Mouse (Mus musculus): Measurements from ENCODE around the gene Hivep3. TPM values are rescaled to one million over a fixed set of nuclear protein-coding genes. Genes with fewer than 3 reads are reported as not detected.
A peak's percentile ranks its signal among the peaks of the same experiment; 100 is the strongest.

The Hivep3 gene
- polyA plus RNA-seq, 1 experiment from 2014 or later, result 19.0 TPM

DNA sequence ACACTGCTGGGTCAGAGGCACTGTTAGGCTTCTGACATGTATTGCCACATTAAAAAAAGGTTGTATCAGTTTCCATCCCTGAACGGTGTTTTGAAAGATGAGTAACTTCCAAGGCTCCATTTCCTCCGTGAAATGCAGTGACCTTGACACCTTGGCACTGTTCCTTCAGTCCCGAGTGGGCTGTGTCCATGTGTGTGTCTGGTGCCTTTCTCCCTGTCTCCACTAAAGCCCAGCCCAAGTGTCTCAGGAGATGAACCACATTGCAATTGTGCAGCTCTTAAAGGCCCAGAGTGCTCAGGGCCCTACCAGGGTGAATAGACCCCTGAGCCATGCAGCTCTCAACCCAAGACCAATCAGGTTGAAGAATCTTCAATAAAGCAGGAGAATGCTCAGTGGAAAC, 153.0 kb downstream of the Hivep3 start:
- 78% methylated on average over 3 of the region's 3 CpGs for WGBS
- no peak for ATAC-seq (replicated peaks)

DNA sequence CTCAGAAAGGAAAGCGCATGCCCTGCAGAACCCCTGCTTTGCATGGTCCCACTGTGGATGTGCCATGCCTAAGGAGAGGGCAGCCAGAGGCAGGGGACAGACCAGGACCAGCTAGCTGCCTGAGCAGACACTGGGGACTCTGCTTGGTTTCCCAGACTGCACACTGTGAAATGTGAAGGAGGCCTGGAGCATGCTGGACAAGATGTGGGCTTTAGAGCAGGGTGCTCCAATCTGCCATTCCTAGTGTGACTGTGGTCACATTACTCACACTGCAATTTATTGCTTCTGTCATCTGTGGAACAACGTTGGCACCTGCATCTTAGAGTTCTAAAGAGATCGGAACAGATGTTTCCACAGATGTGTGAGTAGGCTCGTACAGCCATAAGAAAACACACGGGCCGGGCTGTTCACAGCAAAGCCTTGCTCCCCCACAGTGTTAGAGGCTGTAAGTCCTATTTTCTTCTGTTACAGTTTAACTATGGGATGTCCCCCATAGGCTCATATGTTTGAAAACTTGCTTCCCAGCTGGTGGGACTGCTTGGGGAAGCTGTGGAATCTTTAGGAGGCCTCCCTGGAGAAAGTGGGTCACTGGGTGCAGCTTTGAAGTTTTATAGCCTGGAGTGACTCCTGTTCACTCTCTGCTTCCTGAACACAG, 154.1 kb downstream of the Hivep3 start:
- H3K4me1 ChIP-seq, result no peaks in the 10 kb centered on the region
- no peak overlapping the region for H3K4me3 ChIP-seq
- no peak for ATAC-seq (replicated peaks)
- WGBS, result 84% methylated on average over 6 of the region's 6 CpGs
- no peaks in the 10 kb centered on the region for H3K9me3 ChIP-seq
- H3K9ac ChIP-seq, result no peak overlapping the region
- H3K36me3 ChIP-seq (replicated peaks), result no peaks in the 10 kb centered on the region
- H3K27me3 ChIP-seq (replicated peaks), result no peaks in the 10 kb centered on the region
- H3K4me2 ChIP-seq, result no peak overlapping the region
- H3K27ac ChIP-seq, result no peak overlapping the region

More for the DNA sequence above, 153.0 kb downstream of the Hivep3 start:
- H3K4me1 ChIP-seq, result no peaks in the 10 kb centered on the region
- no peaks in the 10 kb centered on the region for H3K9me3 ChIP-seq
- no peak overlapping the region for H3K9ac ChIP-seq
- H3K27me3 ChIP-seq (replicated peaks), result no peaks in the 10 kb centered on the region
- H3K27ac ChIP-seq, result no peak overlapping the region
- no peak overlapping the region for H3K4me3 ChIP-seq
- no peaks in the 10 kb centered on the region for H3K36me3 ChIP-seq (replicated peaks)
- H3K4me2 ChIP-seq, result no peak overlapping the region

DNA sequence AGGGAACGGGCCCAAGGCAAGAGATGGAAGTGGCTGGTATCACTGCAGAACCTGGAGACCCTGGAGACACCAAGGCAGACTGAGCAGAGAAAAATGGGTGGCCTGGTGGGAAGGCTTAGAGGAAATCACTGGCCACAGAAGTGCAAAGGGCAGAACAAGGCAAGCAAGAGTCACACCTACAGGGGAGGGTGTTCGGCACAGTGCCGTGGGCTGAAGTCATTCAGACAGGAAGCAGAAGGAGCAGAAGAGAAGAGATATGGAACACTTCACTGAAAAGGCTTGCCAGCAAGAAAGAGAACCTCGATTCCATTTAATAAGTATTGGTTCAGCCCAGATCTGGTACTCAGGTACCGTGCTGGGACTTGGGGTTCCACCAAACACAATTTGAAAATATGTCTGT, 156.2 kb downstream of the Hivep3 start:
- Histone ChIP-seq H3K4me3 (no peak overlapping the region), H3K36me3 (replicated peaks) (no peaks in the 10 kb centered on the region), H3K4me2 (no peak overlapping the region), H3K9me3 (no peaks in the 10 kb centered on the region), H3K27ac (no peak overlapping the region), H3K9ac (no peak overlapping the region), H3K27me3 (replicated peaks) (no peaks in the 10 kb centered on the region), H3K4me1 (no peaks in the 10 kb centered on the region)
- 85% methylated on average over 5 of the region's 5 CpGs for WGBS
- ATAC-seq (replicated peaks), result no peak

DNA sequence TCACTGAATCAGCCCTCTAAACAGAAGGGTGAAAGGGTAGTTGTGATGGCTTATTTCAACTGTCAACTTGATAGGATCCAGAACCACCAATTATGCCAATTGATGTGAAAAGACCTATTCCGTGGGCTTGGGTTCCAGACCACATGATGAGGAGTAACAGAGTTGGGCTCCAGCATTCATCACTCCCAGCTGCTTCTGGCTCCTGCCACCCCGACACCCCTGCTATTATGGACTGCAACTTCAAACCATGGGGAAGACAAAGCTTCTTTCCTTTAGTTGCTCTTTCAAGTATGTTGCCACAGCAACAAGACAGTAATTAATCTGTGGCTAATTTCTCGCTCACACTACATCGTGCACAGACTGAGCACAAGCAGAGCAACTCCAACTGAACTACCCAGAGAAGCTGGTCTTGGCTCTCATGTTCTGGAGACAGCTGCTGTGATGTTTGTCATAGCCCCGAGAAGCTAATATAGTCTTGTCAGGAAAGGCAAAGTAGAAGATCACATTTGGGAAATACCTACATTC, 159.7 kb downstream of the Hivep3 start:
- Histone ChIP-seq H3K27me3 (replicated peaks) (no peaks in the 10 kb centered on the region), H3K4me1 (0 out of 2 replicates have a peak, but pooled peaks cover 2% of the 10 kb centered on the region), H3K4me3 (no peak overlapping the region), H3K4me2 (no peak overlapping the region), H3K9me3 (no peaks in the 10 kb centered on the region), H3K27ac (no peak overlapping the region), H3K36me3 (replicated peaks) (no peaks in the 10 kb centered on the region), H3K9ac (no peak overlapping the region)
- no peak for ATAC-seq (replicated peaks)
- WGBS, result 57% methylated on average over 5 of the region's 5 CpGs

DNA sequence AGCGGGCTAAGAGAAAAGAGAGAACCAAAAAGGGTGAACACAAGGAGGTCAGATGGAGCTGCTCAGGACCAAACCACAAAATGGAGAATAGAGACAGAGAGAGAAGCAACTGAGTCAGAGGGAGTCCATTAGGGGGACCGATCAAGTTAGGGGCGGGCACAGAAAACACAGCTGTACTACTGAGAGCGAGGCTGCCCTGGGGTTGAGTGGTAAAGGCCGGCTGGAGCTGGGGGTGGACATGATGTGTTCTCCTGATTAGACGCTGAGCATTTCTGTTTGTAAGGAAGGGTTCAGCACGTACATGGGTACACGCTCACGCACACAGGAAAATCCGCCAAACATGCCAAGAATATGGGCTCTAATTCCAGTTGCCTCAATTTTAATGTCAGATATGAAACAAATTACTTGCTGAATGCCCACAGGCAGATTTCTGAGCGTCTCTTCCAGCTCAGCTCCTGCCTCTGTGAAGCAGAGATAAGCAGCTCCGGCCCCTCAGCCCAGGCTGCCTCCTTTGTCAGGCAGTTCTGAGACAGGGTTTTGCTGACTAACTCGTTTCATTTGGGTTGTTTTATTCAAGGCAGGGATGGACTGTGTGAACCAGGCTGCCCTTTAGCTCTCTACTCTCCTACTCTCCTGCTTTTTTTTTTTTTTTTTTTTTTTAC, 161.3 kb downstream of the Hivep3 start:
- H3K4me3 ChIP-seq, result no peak overlapping the region
- peak overlapping the region; percentile 60 for H3K27ac ChIP-seq
- H3K4me2 ChIP-seq, result no peak overlapping the region
- H3K27me3 ChIP-seq (replicated peaks), result no peaks in the 10 kb centered on the region
- H3K36me3 ChIP-seq (replicated peaks), result no peaks in the 10 kb centered on the region
- no peak overlapping the region for H3K9ac ChIP-seq
- H3K4me1 ChIP-seq, result 0 out of 2 replicates have a peak, but pooled peaks cover 2% of the 10 kb centered on the region
- peak; percentile 91 for ATAC-seq (replicated peaks)
- 56% methylated on average over 13 of the region's 13 CpGs for WGBS
- no peaks in the 10 kb centered on the region for H3K9me3 ChIP-seq

DNA sequence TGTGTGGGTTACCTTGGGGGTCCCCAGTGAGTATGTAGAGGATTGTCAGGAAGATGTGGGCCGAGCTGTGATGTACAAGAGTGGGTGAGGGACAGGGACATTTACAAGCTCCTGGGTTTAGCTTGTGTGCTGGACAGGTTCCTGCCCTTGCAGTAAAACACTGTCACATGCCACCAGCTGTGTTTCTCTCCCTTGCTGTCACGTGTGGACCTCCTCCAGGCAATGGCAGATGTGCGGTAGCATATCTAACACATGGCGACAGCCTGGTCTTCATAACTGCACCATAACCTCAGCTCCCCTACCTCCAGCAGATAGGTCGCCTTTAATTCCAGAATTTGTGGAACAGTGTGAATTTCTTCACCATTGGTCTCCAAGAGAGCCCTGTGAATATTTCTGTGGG, 161.9 kb downstream of the Hivep3 start:
- H3K27ac ChIP-seq, result peak overlapping the region; percentile 60

DNA sequence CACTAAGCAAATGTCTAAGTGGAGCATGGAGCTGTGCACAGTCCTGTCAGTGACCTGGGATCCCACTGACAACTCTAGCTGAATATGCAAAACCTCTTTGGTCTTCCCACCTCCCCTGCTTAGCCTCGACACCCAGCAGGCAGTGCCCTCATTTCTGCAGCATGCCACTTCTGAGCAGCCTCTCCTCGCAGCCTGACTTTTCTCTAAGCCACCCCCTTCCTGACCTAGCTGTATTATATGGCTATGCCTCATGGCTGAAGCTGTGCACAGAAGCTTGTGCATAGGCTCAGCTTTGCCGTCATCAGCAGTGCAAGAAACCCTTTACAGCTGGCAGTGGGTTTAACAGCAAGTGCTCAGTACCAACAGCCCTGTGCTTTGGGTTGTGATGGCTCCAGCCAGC, 163.0 kb downstream of the Hivep3 start:
- no peak overlapping the region for H3K4me3 ChIP-seq
- H3K27ac ChIP-seq, result peak overlapping the region; percentile 60; the same call in 1 of the 2 replicates
- no peaks in the 10 kb centered on the region for H3K36me3 ChIP-seq (replicated peaks)
- H3K4me2 ChIP-seq, result no peak overlapping the region
- H3K4me1 ChIP-seq, result peaks cover 5% of the 10 kb centered on the region; the same call in 1 of the 2 replicates
- no peak for ATAC-seq (replicated peaks)
- H3K27me3 ChIP-seq (replicated peaks), result no peaks in the 10 kb centered on the region
- H3K9ac ChIP-seq, result no peak overlapping the region
- 54% methylated on average over 3 of the region's 3 CpGs for WGBS
- H3K9me3 ChIP-seq, result no peaks in the 10 kb centered on the region

More for the DNA sequence above, 161.9 kb downstream of the Hivep3 start:
- Histone ChIP-seq H3K4me2 (no peak overlapping the region), H3K27me3 (replicated peaks) (no peaks in the 10 kb centered on the region), H3K9ac (no peak overlapping the region), H3K9me3 (no peaks in the 10 kb centered on the region), H3K4me1 (0 out of 2 replicates have a peak, but pooled peaks cover 2% of the 10 kb centered on the region), H3K4me3 (no peak overlapping the region), H3K36me3 (replicated peaks) (no peaks in the 10 kb centered on the region)
- WGBS, result 60% methylated on average over 5 of the region's 5 CpGs
- peak; percentile 38; the same call in 1 of the 2 replicates for ATAC-seq (replicated peaks)

DNA sequence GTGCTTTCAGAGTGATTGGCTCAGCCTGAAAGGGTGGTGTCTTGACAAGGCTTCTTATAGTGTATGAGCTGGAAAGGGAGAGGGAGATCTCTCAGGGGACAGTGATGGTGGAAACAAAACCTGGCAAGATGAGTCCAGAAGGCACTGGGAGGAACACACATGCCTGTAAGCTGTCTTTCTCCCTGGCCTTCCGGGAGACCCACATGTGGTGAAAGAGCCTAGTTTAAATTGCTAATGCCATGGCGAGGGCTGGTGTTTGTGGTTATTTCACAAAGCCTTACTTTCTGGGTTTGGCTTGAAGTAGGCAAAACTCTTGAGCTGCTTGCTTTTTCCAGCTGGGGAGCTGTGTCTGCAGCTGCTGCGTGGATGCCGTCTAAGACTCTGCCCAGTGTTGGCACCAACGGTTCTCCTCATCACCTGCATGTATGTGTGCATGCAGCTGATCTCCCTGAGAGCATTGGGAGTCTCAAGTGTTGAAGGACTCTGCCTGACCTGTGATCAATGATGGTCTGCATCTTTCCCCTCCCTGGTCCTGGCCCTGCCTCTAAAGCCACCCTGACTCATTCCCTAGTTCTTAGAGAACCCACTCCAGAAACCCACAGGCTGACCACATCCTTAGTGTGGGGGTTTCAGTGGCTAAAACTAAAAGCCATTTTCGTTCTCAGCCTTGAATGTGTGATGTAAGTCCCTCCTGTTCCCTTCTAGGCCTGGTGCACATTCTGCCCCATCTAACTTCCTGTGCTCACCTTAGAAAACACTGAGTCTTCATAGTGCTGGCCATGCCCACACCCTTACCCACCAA, 163.7 kb downstream of the Hivep3 start:
- no peaks in the 10 kb centered on the region for H3K36me3 ChIP-seq (replicated peaks)
- no peak overlapping the region for H3K9ac ChIP-seq
- H3K27me3 ChIP-seq (replicated peaks), result no peaks in the 10 kb centered on the region
- no peak for ATAC-seq (replicated peaks)
- H3K4me3 ChIP-seq, result no peak overlapping the region
- no peaks in the 10 kb centered on the region for H3K9me3 ChIP-seq
- H3K4me1 ChIP-seq, result peaks cover 11% of the 10 kb centered on the region
- WGBS, result 62% methylated on average over 6 of the region's 6 CpGs
- H3K27ac ChIP-seq, result no peak overlapping the region
- H3K4me2 ChIP-seq, result no peak overlapping the region

DNA sequence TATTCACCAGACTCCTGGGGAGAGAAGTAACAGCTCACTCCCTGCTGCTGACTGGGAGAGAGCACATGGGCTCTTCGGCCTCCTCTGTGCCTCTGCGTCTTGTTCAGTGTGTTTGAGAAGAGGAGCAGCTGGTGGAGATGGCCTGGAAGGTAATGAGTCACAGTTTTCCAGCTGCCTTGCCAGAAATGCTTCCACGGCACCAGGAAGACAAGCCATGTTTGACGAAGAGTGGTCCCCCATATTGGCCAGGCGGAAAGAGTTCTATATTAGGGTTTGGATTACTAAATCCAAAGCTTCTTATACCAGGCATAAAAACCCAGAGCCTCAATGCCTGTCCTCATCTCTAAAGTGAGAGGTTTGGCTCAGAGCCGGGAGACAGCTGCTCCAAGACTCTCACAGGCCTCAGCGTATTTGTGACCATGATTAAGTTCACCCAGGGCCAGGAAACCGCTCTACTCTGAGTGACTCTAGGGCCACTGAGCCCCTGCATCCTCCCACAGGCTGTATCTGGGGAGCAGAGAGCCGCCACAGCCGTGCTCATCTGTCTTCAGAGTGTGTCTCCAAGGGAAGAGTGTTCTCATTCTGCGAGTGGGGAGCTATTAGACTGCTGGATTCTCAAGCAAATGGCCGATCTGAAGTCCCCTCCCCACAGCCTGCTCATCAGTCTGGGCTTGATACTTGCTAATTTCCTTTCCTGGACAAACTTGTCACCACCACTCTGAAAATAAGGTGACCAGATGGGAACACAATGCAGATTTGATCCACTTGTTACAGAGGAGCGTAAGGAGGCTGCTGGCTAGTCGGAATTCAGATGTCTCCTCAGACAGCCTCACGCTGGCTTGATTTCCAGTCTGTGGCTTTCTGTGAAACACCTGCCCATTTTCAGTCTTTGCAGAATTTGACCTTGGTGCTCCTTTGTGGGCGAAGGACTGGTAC, 168.2 kb downstream of the Hivep3 start:
- Histone ChIP-seq H3K27ac (peak overlapping the region; percentile 39), H3K27me3 (replicated peaks) (no peaks in the 10 kb centered on the region), H3K9ac (no peak overlapping the region), H3K4me2 (no peak overlapping the region), H3K9me3 (no peaks in the 10 kb centered on the region), H3K36me3 (replicated peaks) (no peaks in the 10 kb centered on the region), H3K4me3 (no peak overlapping the region), H3K4me1 (peaks cover 9% of the 10 kb centered on the region)
- WGBS, result 59% methylated on average over 16 of the region's 16 CpGs
- peak; percentile 43 for ATAC-seq (replicated peaks)

DNA sequence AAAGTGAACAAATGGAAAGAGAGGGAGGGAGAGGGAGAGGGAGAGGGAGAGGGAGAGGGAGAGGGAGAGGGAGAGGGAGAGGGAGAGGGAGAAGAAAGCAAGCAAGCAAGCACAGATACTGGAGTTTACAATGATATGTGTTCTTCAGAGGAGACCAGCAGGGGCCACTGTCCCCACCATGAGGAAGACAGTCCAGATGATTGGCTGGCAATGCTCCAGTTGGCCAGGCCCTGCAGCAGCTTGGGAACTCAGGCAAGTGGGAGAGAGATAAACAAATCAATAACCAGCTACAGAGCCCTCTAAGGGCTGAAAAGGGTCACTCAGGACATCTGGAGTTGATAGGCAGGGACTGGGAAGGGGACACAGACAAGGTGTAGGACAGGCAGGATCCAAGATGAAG, 169.7 kb downstream of the Hivep3 start:
- Histone ChIP-seq H3K36me3 (replicated peaks) (no peaks in the 10 kb centered on the region), H3K4me1 (peaks cover 9% of the 10 kb centered on the region), H3K27me3 (replicated peaks) (no peaks in the 10 kb centered on the region), H3K9me3 (no peaks in the 10 kb centered on the region), H3K4me3 (no peak overlapping the region), H3K9ac (no peak overlapping the region), H3K4me2 (no peak overlapping the region), H3K27ac (no peak overlapping the region)
- no peak for ATAC-seq (replicated peaks)

DNA sequence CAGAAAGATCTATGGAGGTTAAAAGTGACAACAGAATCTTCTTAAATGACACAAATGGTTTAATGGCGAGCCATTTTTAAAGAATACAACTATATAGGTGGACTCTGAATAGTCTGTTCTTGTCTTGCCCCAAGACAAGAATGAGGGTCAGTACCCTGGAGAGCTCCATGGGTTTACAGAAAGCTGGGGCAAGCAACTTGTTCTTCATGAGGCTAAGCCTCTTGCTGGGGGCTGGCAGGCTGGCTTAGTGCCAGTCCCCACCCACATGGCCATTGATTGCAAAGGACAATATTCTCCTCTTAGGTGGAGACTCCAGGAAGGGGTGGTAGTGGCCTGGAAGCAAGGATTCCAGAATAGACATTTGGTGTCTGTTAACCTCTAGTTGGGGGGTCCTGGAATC, 170.2 kb downstream of the Hivep3 start:
- WGBS, result 62% methylated on average over 1 of the region's 1 CpGs
- Histone ChIP-seq H3K36me3 (replicated peaks) (no peaks in the 10 kb centered on the region), H3K9ac (no peak overlapping the region), H3K27me3 (replicated peaks) (no peaks in the 10 kb centered on the region), H3K4me2 (no peak overlapping the region), H3K4me3 (no peak overlapping the region), H3K9me3 (no peaks in the 10 kb centered on the region), H3K4me1 (peaks cover 9% of the 10 kb centered on the region), H3K27ac (no peak overlapping the region)
- ATAC-seq (replicated peaks), result no peak

Measured in midbrain, embryonic 15.5 days (tissue).